29 mouse cellular contexts compared by ENCODE assay signal in the genomic region with DNA sequence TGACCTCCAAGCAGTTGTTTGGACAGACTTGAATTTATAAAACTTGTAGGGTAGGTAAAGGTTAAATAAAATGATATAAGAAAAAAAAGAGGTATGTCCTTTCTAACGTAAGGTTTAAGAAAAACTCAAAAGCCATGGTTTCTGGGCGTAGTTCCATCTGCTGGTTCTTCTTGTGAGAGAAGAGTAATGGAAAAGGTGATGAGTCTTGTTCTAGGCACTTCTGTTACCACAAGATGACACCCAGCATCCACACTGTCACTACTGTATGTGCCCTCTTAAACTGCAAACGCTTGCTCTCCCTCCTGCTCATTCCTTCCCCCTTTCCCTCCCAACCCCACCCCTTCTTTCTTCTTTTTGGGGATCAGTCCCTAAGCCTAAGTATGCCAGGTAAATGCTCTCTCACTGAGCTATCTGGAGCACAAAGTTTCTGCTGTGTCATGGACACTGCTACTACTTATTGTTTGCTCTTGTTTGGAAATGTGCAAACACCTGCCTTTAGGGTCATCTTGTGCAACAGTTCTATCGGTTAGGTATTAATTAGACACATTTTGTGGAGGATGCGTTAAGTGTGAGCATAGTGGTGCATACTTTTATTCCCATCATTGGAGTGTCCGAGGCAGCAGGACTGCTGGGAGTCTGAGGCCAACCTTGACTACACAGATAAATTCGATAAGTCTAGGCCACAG. TPM values are rescaled to one million over a fixed set of nuclear protein-coding genes. Genes with fewer than 3 reads are reported as not detected.
DNase-seq lines count a peak whose midpoint lies in the region; ATAC-seq and TF ChIP-seq lines count a peak whose summit lies in the region.
"Had no signal": no experiment of that assay in that cellular context is flagged by ENCODE, and none has a peak within 500 bp of the region (broad histone marks: within the 10 kb centered on the region; RNA-seq: fewer than 3 reads in every experiment).

No protein-coding gene starts in this region.

- no peaks in the 10 kb centered on the region for H3K9me3 ChIP-seq in liver, embryonic 11.5 days (ENCODE audit: control insufficient read depth, low read length)
- no peaks in the 10 kb centered on the region for H3K9me3 ChIP-seq in CH12.LX (replicated peaks; ENCODE audit: low read length)
- H3K9me3 ChIP-seq in liver, embryonic 13.5 days (replicated peaks): no peaks in the 10 kb centered on the region
- no peaks in the 10 kb centered on the region for H3K9me3 ChIP-seq in liver, embryonic 16.5 days (replicated peaks; ENCODE audit: control insufficient read depth, low read length)
- H3K9me3 ChIP-seq in kidney, embryonic 14.5 days (ENCODE audit: control insufficient read depth, low read length): no peaks in the 10 kb centered on the region
- H3K9me3 ChIP-seq in forebrain, embryonic 10.5 days: no peaks in the 10 kb centered on the region
- H3K9me3 ChIP-seq: embryonic facial prominence, embryonic 13.5 days; forebrain, embryonic 13.5 days; heart, embryonic 10.5 days; heart, embryonic 13.5 days had no signal

- in situ Hi-C loops in CH12.LX (cut with MboI; ENCODE audit: low pct_ligation_motif_present, low pct_unique_long_range_greater_than_20kb, low sequenced_read_pairs): loop anchor here (10.0 kb wide), 1 partner anchor 168 kb away; no protein-coding TSS in a partner anchor

- no peak overlapping the region for H3K4me3 ChIP-seq in liver, adult 2 months (ENCODE audit: insufficient read depth, low read depth, low read length)
- no peak overlapping the region for H3K4me3 ChIP-seq in liver, embryonic 11.5 days (ENCODE audit: low read depth, low read length)
- no peak overlapping the region for H3K4me3 ChIP-seq in CH12.LX (replicated peaks in 1 of 3; ENCODE audit: low read depth in 2 of 3, low read length in 2 of 3, poor library complexity in 1 of 3)
- no peak overlapping the region for H3K4me3 ChIP-seq in liver, embryonic 13.5 days (replicated peaks)
- H3K4me3 ChIP-seq in liver, embryonic 16.5 days (ENCODE audit: low read depth, low read length): no peak overlapping the region
- no peak overlapping the region for H3K4me3 ChIP-seq in kidney, embryonic 14.5 days (ENCODE audit: low read length)
- no peak overlapping the region for H3K4me3 ChIP-seq in forebrain, embryonic 10.5 days
- H3K4me3 ChIP-seq: embryonic facial prominence, embryonic 13.5 days; erythroblast, embryonic 14.5 days; forebrain, embryonic 13.5 days; heart, adult 2 months; heart, embryonic 10.5 days; heart, embryonic 13.5 days had no signal

- no peak for TF ChIP-seq POLR2A in liver, adult 2 months (IDR thresholded peaks at IDR 0.05; ENCODE audit: extremely low read depth, insufficient read depth, low read length)
- no peak for TF ChIP-seq POLR2A in CH12.LX (IDR thresholded peaks at IDR 0.05; ENCODE audit: low read depth, low read length)

- WGBS in liver, adult 2 months: 26% methylated on average over 7 of the region's 7 CpGs
- WGBS in liver, embryonic 11.5 days: 71% methylated on average over 7 of the region's 7 CpGs
- 60% methylated on average over 7 of the region's 7 CpGs for WGBS in liver, embryonic 13.5 days (ENCODE audit: insufficient replicate concordance)
- 54% methylated on average over 7 of the region's 7 CpGs for WGBS in liver, embryonic 16.5 days (ENCODE audit: insufficient replicate concordance)
- WGBS in kidney, embryonic 14.5 days: 79% methylated on average over 7 of the region's 7 CpGs
- 83% methylated on average over 7 of the region's 7 CpGs for WGBS in forebrain, embryonic 10.5 days

- H3K4me1 ChIP-seq in liver, adult 2 months (ENCODE audit: control insufficient read depth, insufficient read depth, low read length): peaks cover 24% of the 10 kb centered on the region
- H3K4me1 ChIP-seq in liver, embryonic 11.5 days (replicated peaks; ENCODE audit: control insufficient read depth, insufficient read depth, low read length): peaks cover 5% of the 10 kb centered on the region; the same call in 1 of the 2 replicates
- H3K4me1 ChIP-seq in CH12.LX (ENCODE audit: control insufficient read depth in 1 of 2, insufficient read depth in 2 of 2): peaks cover 6 to 27% of the 10 kb centered on the region in 2 experiments
- H3K4me1 ChIP-seq in liver, embryonic 13.5 days (replicated peaks): peaks cover 19% of the 10 kb centered on the region
- H3K4me1 ChIP-seq in liver, embryonic 16.5 days (ENCODE audit: control insufficient read depth, low read depth, low read length): peaks cover 9% of the 10 kb centered on the region
- peaks cover 5% of the 10 kb centered on the region; the same call in 1 of the 2 replicates for H3K4me1 ChIP-seq in kidney, embryonic 14.5 days (ENCODE audit: control insufficient read depth, insufficient read depth, low read length)
- peaks cover 12% of the 10 kb centered on the region for H3K4me1 ChIP-seq in forebrain, embryonic 10.5 days

- H3K79me2 ChIP-seq in liver, adult 2 months (ENCODE audit: control insufficient read depth, insufficient read depth, low read length): no peaks in the 10 kb centered on the region
- H3K79me2 ChIP-seq in CH12.LX (replicated peaks; ENCODE audit: control insufficient read depth, extremely low read depth, insufficient read depth, poor library complexity, severe bottlenecking): no peaks in the 10 kb centered on the region

- dilution Hi-C loops in CH12.LX (cut with MboI; ENCODE audit: extremely low pct_ligation_motif_present, extremely low pct_unique_long_range_greater_than_20kb, low sequenced_read_pairs): no loop called here

- no peak for TF ChIP-seq CTCF in liver, adult 2 months (IDR thresholded peaks at IDR 0.05; ENCODE audit: low read depth, low read length)
- TF ChIP-seq CTCF in CH12.LX (conservative IDR thresholded peaks at IDR 0.05 in 1 of 2, IDR thresholded peaks at IDR 0.05 in 1 of 2; ENCODE audit: low read depth in 2 of 2, low read length in 2 of 2): 0 out of 4 replicates have a peak, but pooled peaks of 1 of the 2 experiments have one; percentile 15

- peak; percentile 13 for TF ChIP-seq RAD21 in CH12.LX (IDR thresholded peaks at IDR 0.05; ENCODE audit: low read depth, low read length)

- peak overlapping the region; percentile 68 for H3K27ac ChIP-seq in liver, adult 2 months (replicated peaks; ENCODE audit: insufficient read depth, low read depth, low read length)
- H3K27ac ChIP-seq in liver, embryonic 11.5 days (ENCODE audit: low read depth, low read length): no peak overlapping the region
- H3K27ac ChIP-seq in CH12.LX (ENCODE audit: insufficient read depth, low read depth): no peak overlapping the region
- peak overlapping the region; percentile 65; the same call in 1 of the 2 replicates for H3K27ac ChIP-seq in liver, embryonic 13.5 days
- H3K27ac ChIP-seq in liver, embryonic 16.5 days (ENCODE audit: low read length): peak overlapping the region; percentile 20; the same call in 1 of the 2 replicates
- H3K27ac ChIP-seq in kidney, embryonic 14.5 days (ENCODE audit: low read depth, low read length): no peak overlapping the region
- no peak overlapping the region for H3K27ac ChIP-seq in forebrain, embryonic 10.5 days
- H3K27ac ChIP-seq: embryonic facial prominence, embryonic 13.5 days; forebrain, embryonic 13.5 days; heart, adult 2 months; heart, embryonic 10.5 days; heart, embryonic 13.5 days; hindbrain, embryonic 14.5 days had no signal

- 0 out of 2 replicates have a peak overlapping the region, but pooled peaks have one; percentile 5 for H3K9ac ChIP-seq in liver, adult 2 months (ENCODE audit: low read depth, low read length)
- H3K9ac ChIP-seq in liver, embryonic 11.5 days (ENCODE audit: low read depth, low read length): no peak overlapping the region
- no peak overlapping the region for H3K9ac ChIP-seq in CH12.LX (ENCODE audit: insufficient read depth, low read depth)
- no peak overlapping the region for H3K9ac ChIP-seq in liver, embryonic 13.5 days
- H3K9ac ChIP-seq in liver, embryonic 16.5 days (ENCODE audit: low read depth, low read length): no peak overlapping the region
- H3K9ac ChIP-seq in kidney, embryonic 14.5 days (ENCODE audit: low read depth, low read length): no peak overlapping the region
- H3K9ac ChIP-seq: embryonic facial prominence, embryonic 13.5 days; forebrain, embryonic 13.5 days; heart, embryonic 13.5 days; hindbrain, embryonic 14.5 days had no signal

- ATAC-seq in liver, embryonic 11.5 days (replicated peaks; ENCODE audit: low FRiP score): no peak
- peak; percentile 52 for ATAC-seq in liver, embryonic 13.5 days (ENCODE audit: low read depth)
- ATAC-seq in liver, embryonic 16.5 days (ENCODE audit: low read depth): peak; percentile 77
- no peak for ATAC-seq in kidney, embryonic 14.5 days (ENCODE audit: low FRiP score, low TSS enrichment)
- ATAC-seq in megakaryocyte, adult 5-6 weeks (ENCODE audit: poor library complexity, severe bottlenecking): no peak
- ATAC-seq: activated CD4-positive, CD25-positive, alpha-beta regulatory T cell, adult 4 months; CD4-positive, CD25-positive, alpha-beta regulatory T cell, adult 4 months; forebrain, embryonic 13.5 days; forebrain, embryonic 16.5 days had no signal

- DNase-seq in liver, adult 2 months (ENCODE audit: extremely low read depth, low read depth, low spot score): peak; percentile 99
- DNase-seq in liver, embryonic 11.5 days (ENCODE audit: low spot score): no peak
- DNase-seq in CH12.LX (ENCODE audit: extremely low read depth): no peak
- no peak for DNase-seq in liver, embryonic 13.5 days
- DNase-seq in forebrain, embryonic 10.5 days (ENCODE audit: extremely low spot score, low spot score): no peak
- DNase-seq: adrenal gland, adult 8-10 months; adrenal gland, postnatal 25 days; cerebellum, adult 11-12 months; cerebellum, adult 8-10 months; cerebellum, postnatal 10 days; cerebellum, postnatal 36 days; embryo, embryonic 11 days; gastrocnemius, postnatal 10 days; gastrocnemius, postnatal 36 days; heart, adult 2 months; heart, postnatal 14 days; heart, postnatal 4 days had no signal

- no peaks in the 10 kb centered on the region for H3K27me3 ChIP-seq in liver, adult 2 months (ENCODE audit: control insufficient read depth, insufficient read depth, low read length)
- H3K27me3 ChIP-seq in liver, embryonic 11.5 days (replicated peaks; ENCODE audit: control insufficient read depth, insufficient read depth, low read length): no peaks in the 10 kb centered on the region
- H3K27me3 ChIP-seq in CH12.LX (replicated peaks): no peaks in the 10 kb centered on the region
- no peaks in the 10 kb centered on the region for H3K27me3 ChIP-seq in liver, embryonic 13.5 days
- H3K27me3 ChIP-seq in liver, embryonic 16.5 days (ENCODE audit: control insufficient read depth, insufficient read depth, low read depth, low read length): no peaks in the 10 kb centered on the region
- no peaks in the 10 kb centered on the region for H3K27me3 ChIP-seq in kidney, embryonic 14.5 days (ENCODE audit: control insufficient read depth, insufficient read depth, low read length)
- no peaks in the 10 kb centered on the region for H3K27me3 ChIP-seq in forebrain, embryonic 10.5 days (ENCODE audit: poor library complexity, severe bottlenecking)
- H3K27me3 ChIP-seq: embryonic facial prominence, embryonic 13.5 days; forebrain, embryonic 13.5 days; heart, embryonic 13.5 days had no signal

- peak; percentile 62 for TF ChIP-seq EP300 in CH12.LX (IDR thresholded peaks at IDR 0.05; ENCODE audit: low read length)

- no peak overlapping the region for H3K4me2 ChIP-seq in liver, embryonic 11.5 days
- no peak overlapping the region for H3K4me2 ChIP-seq in CH12.LX (ENCODE audit: insufficient read depth, low read depth, poor library complexity, severe bottlenecking)
- H3K4me2 ChIP-seq in liver, embryonic 13.5 days: no peak overlapping the region
- H3K4me2 ChIP-seq in liver, embryonic 16.5 days (ENCODE audit: low read depth, low read length): no peak overlapping the region
- H3K4me2 ChIP-seq in kidney, embryonic 14.5 days (replicated peaks; ENCODE audit: low read depth, low read length): no peak overlapping the region
- H3K4me2 ChIP-seq: embryonic facial prominence, embryonic 13.5 days; forebrain, embryonic 13.5 days; heart, embryonic 13.5 days; hindbrain, embryonic 14.5 days had no signal

- no peaks in the 10 kb centered on the region for H3K36me3 ChIP-seq in liver, adult 2 months (ENCODE audit: control insufficient read depth, insufficient read depth, low read length)
- H3K36me3 ChIP-seq in liver, embryonic 11.5 days (ENCODE audit: control insufficient read depth, insufficient read depth, low read length): no peaks in the 10 kb centered on the region
- no peaks in the 10 kb centered on the region for H3K36me3 ChIP-seq in CH12.LX (replicated peaks in 1 of 2; ENCODE audit: control insufficient read depth in 1 of 2, insufficient read depth in 1 of 2, low read length in 1 of 2)
- H3K36me3 ChIP-seq in liver, embryonic 13.5 days: no peaks in the 10 kb centered on the region
- H3K36me3 ChIP-seq in liver, embryonic 16.5 days (ENCODE audit: control insufficient read depth, insufficient read depth): no peaks in the 10 kb centered on the region
- H3K36me3 ChIP-seq in kidney, embryonic 14.5 days (ENCODE audit: control insufficient read depth, insufficient read depth, low read length): no peaks in the 10 kb centered on the region
- H3K36me3 ChIP-seq in forebrain, embryonic 10.5 days (replicated peaks): no peaks in the 10 kb centered on the region
- H3K36me3 ChIP-seq: embryonic facial prominence, embryonic 13.5 days; heart, embryonic 10.5 days; heart, embryonic 13.5 days had no signal

RNA-seq across cellular contexts. Expression of a gene that starts 5.5 kb away (rescaled TPM):
- total RNA-seq in liver, adult 2 months (2014; rRNA removed): 18.2 and 24.1 TPM in 2 replicates
- 36.3 and 52.8 TPM in 2 replicates for polyA plus RNA-seq in liver, adult 2 months (2012; rRNA removed)
- polyA plus RNA-seq in liver, embryonic 11.5 days (2014; fragmentation: Nextera tagmentation; extraction: Ambion mirVana): 6.3 and 7.5 TPM in 2 replicates
- total RNA-seq in CH12.LX (2012; rRNA removed) (15.2 and 21.7 TPM in 2 replicates), CH12.LX (2014; rRNA removed) (3.0 TPM in 2 replicates)
- polyA plus RNA-seq in CH12.LX (2012; ENCODE audit: insufficient read length, low read depth): 6.9 and 7.7 TPM in 2 replicates
- polyA plus RNA-seq in liver, embryonic 13.5 days (2015; fragmentation: Nextera tagmentation; extraction: Ambion mirVana): 3.9 and 4.4 TPM in 2 replicates
- polyA plus RNA-seq in liver, embryonic 16.5 days (2015; fragmentation: Nextera tagmentation; extraction: Ambion mirVana): 4.7 and 5.2 TPM in 2 replicates
- 4.0 and 9.0 TPM in 2 replicates for polyA plus RNA-seq in kidney, embryonic 14.5 days (2014; fragmentation: Nextera tagmentation; extraction: Ambion mirVana)
- 4.6 and 5.3 TPM in 2 replicates for polyA plus RNA-seq in forebrain, embryonic 10.5 days (2016; fragmentation: Nextera tagmentation; extraction: Ambion mirVana)
- 37.9 and 43.1 TPM in 2 replicates for total RNA-seq in megakaryocyte, adult 5-6 weeks (2015)
- 28.8 and 35.0 TPM in 2 replicates for total RNA-seq in megakaryocyte, adult 5-6 weeks (2017)

Comparison
In these comparisons a context has a peak if more than half of its experiments do, and no peak if none do; other contexts are left out.
1. H3K27ac ChIP-seq: peak in liver, adult 2 months (single experiment), liver, embryonic 13.5 days (single experiment) and liver, embryonic 16.5 days (single experiment); none in liver, embryonic 11.5 days (single experiment), CH12.LX (single experiment), kidney, embryonic 14.5 days (single experiment) and forebrain, embryonic 10.5 days (single experiment).
2. ATAC-seq: peak in liver, embryonic 13.5 days (single experiment) and liver, embryonic 16.5 days (single experiment); none in liver, embryonic 11.5 days (single experiment), kidney, embryonic 14.5 days (single experiment) and megakaryocyte, adult 5-6 weeks (single experiment).